Mouse (Mus musculus) gastrocnemius, postnatal 36 days (tissue): ENCODE data around the gene Sash1. TPM values are rescaled to one million over a fixed set of nuclear protein-coding genes. Genes with fewer than 3 reads are reported as not detected.

Experiments used
- DNase-seq, 2 experiments: peaks; one replicate each; pipeline ENCODE4 v3.0.0; 2022
- intact Hi-C: fragments of 180-260 bp; cut with DNase I; formaldehyde crosslinking; loops from one replicate; pipeline ENCODE4 v1.15.1; 2025
- total RNA-seq, 2 experiments: library from RNA; stranded (reverse); gene quantifications; 2 replicates each; pipeline ENCODE4 v1.2.3; 2021

Gene Sash1
- total RNA-seq, 2 experiments from 2014 or later: 11.7 to 13.2 TPM

- no peak for DNase-seq
- intact Hi-C loops: no loop called here
Measured at GRCm38 (mm10) chr10:8801719-8802347, 84.0 kb downstream of the Sash1 start.

GRCm38 (mm10) chr10:8801139-8801613, 84.7 kb downstream of the Sash1 start:
- no peak for DNase-seq
- intact Hi-C loops: no loop called here

GRCm38 (mm10) chr10:8797826-8798225, 88.0 kb downstream of the Sash1 start:
- no peak for DNase-seq
- intact Hi-C loops: loop anchor here (5.0 kb wide), 2 partner anchors 56 to 174 kb away; no protein-coding TSS in a partner anchor

- peak; percentile 68 to 71 for DNase-seq
- intact Hi-C loops: loop anchor here (5.0 kb wide), 2 partner anchors 53 to 177 kb away; no protein-coding TSS in a partner anchor
Measured at GRCm38 (mm10) chr10:8795336-8795735, 90.5 kb downstream of the Sash1 start.

GRCm38 (mm10) chr10:8792412-8792811, 93.5 kb downstream of the Sash1 start:
- peak; percentile 46 to 56 for DNase-seq
- intact Hi-C loops: loop anchor here (5.0 kb wide), 1 partner anchor 280 kb away; no protein-coding TSS in a partner anchor

- intact Hi-C loops: no loop called here
- no peak for DNase-seq
Measured at GRCm38 (mm10) chr10:8789096-8789495, 96.8 kb downstream of the Sash1 start.

- no peak for DNase-seq
- intact Hi-C loops: no loop called here
Measured at GRCm38 (mm10) chr10:8787221-8787620, 98.6 kb downstream of the Sash1 start.

- intact Hi-C loops: no loop called here
- no peak for DNase-seq
Measured at GRCm38 (mm10) chr10:8785451-8786145, 100.3 kb downstream of the Sash1 start.

- intact Hi-C loops: no loop called here
- DNase-seq: no peak
Measured at GRCm38 (mm10) chr10:8781876-8782372, 103.9 kb downstream of the Sash1 start.

- no peak for DNase-seq
- intact Hi-C loops: no loop called here
Measured at GRCm38 (mm10) chr10:8779842-8780241, 106.0 kb downstream of the Sash1 start.

GRCm38 (mm10) chr10:8778845-8779244, 107.0 kb downstream of the Sash1 start:
- intact Hi-C loops: no loop called here
- DNase-seq: no peak

GRCm38 (mm10) chr10:8777552-8778253, 108.2 kb downstream of the Sash1 start:
- DNase-seq: no peak
- intact Hi-C loops: no loop called here

GRCm38 (mm10) chr10:8776791-8777190, 109.1 kb downstream of the Sash1 start:
- no peak for DNase-seq
- intact Hi-C loops: no loop called here

GRCm38 (mm10) chr10:8775794-8776193, 110.1 kb downstream of the Sash1 start:
- no peak for DNase-seq
- intact Hi-C loops: no loop called here

GRCm38 (mm10) chr10:8772464-8773209, 113.2 kb downstream of the Sash1 start:
- peak; percentile 49 to 77 for DNase-seq
- intact Hi-C loops: no loop called here

GRCm38 (mm10) chr10:8770931-8771653, 114.8 kb downstream of the Sash1 start:
- intact Hi-C loops: no loop called here
- DNase-seq: no peak

- intact Hi-C loops: no loop called here
- peak; percentile 32 to 38 for DNase-seq
Measured at GRCm38 (mm10) chr10:8768654-8769053, 117.2 kb downstream of the Sash1 start.

GRCm38 (mm10) chr10:8767381-8767780, 118.5 kb downstream of the Sash1 start:
- DNase-seq: no peak
- intact Hi-C loops: no loop called here

GRCm38 (mm10) chr10:8765922-8766522, 119.8 kb downstream of the Sash1 start:
- no peak for DNase-seq
- intact Hi-C loops: no loop called here
